Comparison of ENCODE assay signal across 8 mouse cellular contexts in the genomic region with DNA sequence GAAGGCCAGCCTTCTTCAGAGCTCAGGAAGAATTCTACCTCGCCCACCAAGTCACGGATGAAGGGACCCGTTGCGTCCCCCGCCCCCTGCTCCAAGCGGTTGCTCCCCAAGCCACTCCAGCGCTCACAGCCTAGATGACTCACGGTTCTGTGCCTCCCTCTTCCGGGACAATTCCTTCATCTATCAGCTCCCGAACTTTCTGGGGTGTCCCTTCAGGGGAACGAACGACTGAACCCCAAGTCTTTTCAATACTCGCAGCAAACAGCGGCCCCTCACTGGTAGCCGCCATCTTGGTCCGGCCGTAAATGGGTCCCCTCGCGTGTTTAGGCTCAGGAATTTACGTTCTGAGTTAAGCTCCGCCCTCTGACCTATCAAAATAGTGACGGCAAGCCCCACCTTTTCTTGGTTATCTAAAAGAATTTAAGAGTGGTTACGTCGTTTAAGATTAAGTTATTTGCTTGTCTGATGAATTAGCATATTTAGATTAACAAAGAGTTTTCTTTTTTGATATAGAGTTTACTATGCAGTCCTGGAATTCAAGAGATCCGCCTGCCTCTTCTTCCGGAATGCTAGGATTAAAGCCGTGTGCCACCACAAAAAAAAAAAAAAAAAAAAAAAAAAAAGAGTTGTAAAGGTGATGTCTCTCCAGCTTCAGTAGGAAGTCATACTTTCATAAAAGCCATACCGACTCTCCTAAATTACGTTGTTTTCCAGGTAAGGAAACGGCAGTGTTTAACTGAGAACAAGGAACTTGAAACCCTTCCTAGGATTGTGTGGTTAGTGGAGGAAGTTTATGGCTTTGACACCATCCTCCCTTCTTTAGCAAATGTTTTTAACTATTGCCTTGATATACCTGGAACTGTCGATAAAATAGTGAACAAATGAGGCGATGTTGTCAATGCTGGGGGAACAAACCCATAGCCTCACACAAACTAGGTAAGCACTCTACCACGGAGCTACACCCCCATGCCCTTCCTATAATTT. TPM values are rescaled to one million over a fixed set of nuclear protein-coding genes. Genes with fewer than 3 reads are reported as not detected.
DNase-seq lines count a peak whose midpoint lies in the region; ATAC-seq and TF ChIP-seq lines count a peak whose summit lies in the region.

Zc3hc1 (minus strand) TSS at position 315 of the 984 bp plus-strand sequence.

- 17% methylated on average over 33 of the region's 33 CpGs for WGBS in hindbrain, postnatal 0 days

- no peak for TF ChIP-seq CTCF in gastrocnemius, adult 2 months (IDR thresholded peaks at IDR 0.05)
- TF ChIP-seq CTCF in hindbrain, postnatal 0 days (IDR thresholded peaks at IDR 0.05; ENCODE audit: low read depth) = no peak
- TF ChIP-seq CTCF in left cerebral cortex, adult 2 months (IDR thresholded peaks at IDR 0.05) = no peak; the same call in 1 of the 2 replicates

- peak within 1 kb of the TSS; percentile 97 for H3K4me3 ChIP-seq in gastrocnemius, adult 2 months
- peak within 1 kb of the TSS; percentile 85 for H3K4me3 ChIP-seq in hindbrain, postnatal 0 days (ENCODE audit: low read length)
- H3K4me3 ChIP-seq in left cerebral cortex, adult 2 months = peak within 1 kb of the TSS; percentile 74

- H3K27ac ChIP-seq in gastrocnemius, adult 2 months = peak within 1 kb of the TSS; percentile 86
- peak within 1 kb of the TSS; percentile 73; the same call in 1 of the 2 replicates for H3K27ac ChIP-seq in hindbrain, postnatal 0 days
- H3K27ac ChIP-seq in left cerebral cortex, adult 2 months = peak within 1 kb of the TSS; percentile 29; the same call in 1 of the 2 replicates

- H3K4me1 ChIP-seq in hindbrain, postnatal 0 days (ENCODE audit: insufficient read depth, low read length) = no peaks in the 10 kb centered on the region

- peaks cover 8% of the 10 kb centered on the region; the same call in 1 of the 2 replicates for H3K36me3 ChIP-seq in hindbrain, postnatal 0 days (ENCODE audit: insufficient read depth, low read length)

- peak; percentile 94 for DNase-seq in ZHBTc4 (ENCODE audit: low read depth, low spot score)
- peak; percentile 29 to 61 for DNase-seq in cerebellum, postnatal 4 days (ENCODE audit: low spot score in 2 of 2)
- peak; percentile 79 for DNase-seq in gastrocnemius, adult 2 months
- DNase-seq in hindbrain, postnatal 0 days (ENCODE audit: low spot score) = peak; percentile 89
- DNase-seq in left cerebral cortex, adult 2 months (ENCODE audit: extremely low spot score in 1 of 2, low spot score in 2 of 2) = peak; percentile 69 to 78
- peak; percentile 83 to 84 for DNase-seq in right cerebral cortex, adult 2 months (ENCODE audit: low spot score in 2 of 2)
- DNase-seq in urinary bladder, postnatal 36 days (ENCODE audit: low spot score in 2 of 2) = peak; percentile 63 to 67

- H3K4me2 ChIP-seq in hindbrain, postnatal 0 days (ENCODE audit: low read depth, low read length) = peak within 1 kb of the TSS; percentile 59

- H3K9ac ChIP-seq in hindbrain, postnatal 0 days (replicated peaks; ENCODE audit: low read length) = peak within 1 kb of the TSS; percentile 65

- no peaks in the 10 kb centered on the region for H3K27me3 ChIP-seq in hindbrain, postnatal 0 days (ENCODE audit: insufficient read depth, low read length)

- H3K9me3 ChIP-seq in hindbrain, postnatal 0 days (ENCODE audit: low read length) = no peaks in the 10 kb centered on the region

- intact Hi-C loops in gastrocnemius, adult 2 months (cut with DNase I) = no loop called here
- intact Hi-C loops in left cerebral cortex, adult 2 months (cut with DNase I) = no loop called here

- peak; percentile 92 for ATAC-seq in hindbrain, postnatal 0 days
- peak; percentile 100 for ATAC-seq in megakaryocyte, adult 5-6 weeks (ENCODE audit: poor library complexity, severe bottlenecking)

RNA-seq across cellular contexts. Expression of gene Zc3hc1, which starts in this region (rescaled TPM):
- 10 to 100 TPM; 15.5 to 19.3 TPM for total RNA-seq in gastrocnemius, adult 2 months (2021)
- total RNA-seq in hindbrain, postnatal 0 days (2014; rRNA removed) = 42.7 and 54.2 TPM in 2 replicates
- polyA plus RNA-seq in hindbrain, postnatal 0 days (2015; fragmentation: Nextera tagmentation; extraction: Ambion mirVana) = 56.5 and 59.6 TPM in 2 replicates
- total RNA-seq in left cerebral cortex, adult 2 months (2021) = 10 to 100 TPM; 23.6 to 28.7 TPM
- 17.3 and 18.3 TPM in 2 replicates for total RNA-seq in megakaryocyte, adult 5-6 weeks (2015)
- 21.5 and 24.8 TPM in 2 replicates for total RNA-seq in megakaryocyte, adult 5-6 weeks (2017)

Comparison
In these comparisons a context has a peak if more than half of its experiments do, and no peak if none do; other contexts are left out.
1. Peak in every context shown above with its lines: DNase-seq, ATAC-seq, H3K4me3 ChIP-seq and H3K27ac ChIP-seq.
2. H3K27ac ChIP-seq: peak in every context shown above with its lines; median percentile 86 in gastrocnemius, adult 2 months; 73 in hindbrain, postnatal 0 days; 29 in left cerebral cortex, adult 2 months.